Mouse (Mus musculus) G1E (cell line): Measurements from ENCODE around the gene Nav1. TPM values are rescaled to one million over a fixed set of nuclear protein-coding genes. Genes with fewer than 3 reads are reported as not detected.

Source experiments
- ATAC-seq: 2 replicates; pipeline ENCODE4 v1.8.0; 2016; ENCODE audit warnings: mild to moderate bottlenecking; ENCODE audit not compliant: insufficient number of reproducible peaks, poor library complexity, low FRiP score, severe bottlenecking; ENCODE audit errors: extremely low read depth
- DNase-seq: peaks from one replicate; pipeline ENCODE4 v3.0.0; 2012; ENCODE audit warnings: low spot score
- H3K27me3 ChIP-seq: 2 replicates; pipeline ENCODE4 v1.6.1; 2012; ENCODE audit warnings: mild to moderate bottlenecking, low read length, inconsistent platforms; ENCODE audit not compliant: insufficient read depth
- H3K36me3 ChIP-seq: replicated peaks from 2 replicates; pipeline ENCODE3; 2012; ENCODE audit warnings: mild to moderate bottlenecking, inconsistent platforms
- H3K4me1 ChIP-seq: 2 replicates; pipeline ENCODE4 v1.6.1; 2012; ENCODE audit warnings: low read depth, low read length, inconsistent platforms, mixed read lengths; ENCODE audit not compliant: insufficient read depth
- H3K4me3 ChIP-seq: 2 replicates; pipeline ENCODE4 v1.5.1; 2012; ENCODE audit warnings: low read depth, mild to moderate bottlenecking, inconsistent platforms, low read length, moderate library complexity, mixed read lengths
- H3K9me3 ChIP-seq: replicated peaks from 2 replicates; pipeline ENCODE4 v1.6.1; 2012; ENCODE audit warnings: inconsistent platforms
- CTCF ChIP-seq: IDR thresholded peaks from 2 replicates; pipeline ENCODE4 v1.5.1; 2012; ENCODE audit warnings: low read depth, low read length, inconsistent platforms, mixed read lengths
- GATA1 ChIP-seq: IDR thresholded peaks from 2 replicates; pipeline ENCODE4 v1.6.1; 2012; ENCODE audit warnings: borderline replicate concordance, low read length, inconsistent platforms, mixed read lengths
- GATA2 ChIP-seq: IDR thresholded peaks from 2 replicates; pipeline ENCODE4 v1.6.1; 2012; ENCODE audit warnings: low read depth, low read length, inconsistent platforms, borderline replicate concordance
- POLR2AphosphoS5 ChIP-seq: IDR thresholded peaks from 2 replicates; pipeline ENCODE4 v1.6.1; 2012; ENCODE audit warnings: low read depth, low read length, inconsistent platforms; ENCODE audit not compliant: insufficient replicate concordance
- TAL1 ChIP-seq: conservative IDR thresholded peaks from 2 replicates; pipeline ENCODE4 v1.6.1; 2012; ENCODE audit warnings: low read depth, low read length, inconsistent platforms, mixed read lengths
- polyA plus RNA-seq: library from polyadenylated mRNA; stranded (reverse); fragments of >175 nt; gene quantifications from 2 replicates; pipeline ENCODE4 v1.2.3, GENCODE M21; 2012
- total RNA-seq, 2 experiments: library from RNA; stranded (forward) in 1 of 2; stranded (reverse) in 1 of 2; fragments of 200-1000 nt in 1 of 2; fragments of >200 nt in 1 of 2; fragmentation: Nextera tagmentation in 1 of 2; gene quantifications; 2 replicates each; pipeline ENCODE4 v1.2.3; 2014 to 2017

Nav1 gene
- total and polyA plus RNA-seq, 3 experiments = 0.22 TPM; not detected in 2

- DNase-seq = no peak
- no peaks in the 10 kb centered on the region for H3K9me3 ChIP-seq
- no peak for TF ChIP-seq TAL1
- TF ChIP-seq POLR2AphosphoS5 = no peak
- no peak for TF ChIP-seq CTCF
- TF ChIP-seq GATA2 = no peak
- no peak for TF ChIP-seq GATA1
- no peaks in the 10 kb centered on the region for H3K36me3 ChIP-seq
- peaks cover 8% of the 10 kb centered on the region; the same call in 1 of the 2 replicates for H3K27me3 ChIP-seq
- no peaks in the 10 kb centered on the region for H3K4me1 ChIP-seq
- no peak overlapping the region for H3K4me3 ChIP-seq
- ATAC-seq = no peak
These were observed 104.3 kb downstream of the Nav1 start for GRCm38 (mm10) chr1:135502750-135503149.

DNA sequence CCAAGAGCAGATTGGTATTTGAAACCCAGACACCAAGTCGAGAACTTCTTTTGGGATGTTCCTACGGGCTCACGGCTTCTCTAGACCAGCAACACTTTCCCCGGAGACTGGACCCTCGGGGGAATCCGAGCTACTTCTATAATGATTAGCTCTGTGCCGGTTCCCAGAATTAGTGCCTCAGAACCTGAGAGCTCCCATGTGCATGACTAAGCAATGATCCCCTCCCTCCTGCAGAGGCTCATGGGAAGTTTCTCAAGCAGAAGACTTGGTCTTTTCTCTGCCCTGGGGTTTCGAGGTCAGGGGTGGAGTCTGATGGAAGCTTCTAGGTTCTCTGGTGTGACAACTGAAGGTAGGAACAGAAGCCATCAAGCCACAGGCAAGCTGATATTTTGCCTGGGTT is 105.0 kb downstream of the Nav1 start:
- DNase-seq (no peak), ATAC-seq (no peak)
- H3K4me1 ChIP-seq = no peaks in the 10 kb centered on the region
- H3K4me3 ChIP-seq = no peak overlapping the region
- no peaks in the 10 kb centered on the region for H3K36me3 ChIP-seq
- H3K27me3 ChIP-seq = peaks cover 5% of the 10 kb centered on the region; the same call in 1 of the 2 replicates
- no peaks in the 10 kb centered on the region for H3K9me3 ChIP-seq
- TF ChIP-seq TAL1 = no peak
- no peak for TF ChIP-seq GATA2

- Histone ChIP-seq H3K9me3 (no peaks in the 10 kb centered on the region), H3K4me3 (no peak overlapping the region), H3K27me3 (peaks cover 6% of the 10 kb centered on the region; the same call in 1 of the 2 replicates), H3K4me1 (no peaks in the 10 kb centered on the region), H3K36me3 (no peaks in the 10 kb centered on the region)
- DNase-seq (no peak), ATAC-seq (no peak)
- TF ChIP-seq CTCF (no peak), TAL1 (no peak), GATA1 (no peak), POLR2AphosphoS5 (no peak), GATA2 (no peak)
These were observed 108.4 kb downstream of the Nav1 start for GRCm38 (mm10) chr1:135498455-135499358.

GRCm38 (mm10) chr1:135495048-135495447 is 112.0 kb downstream of the Nav1 start:
- H3K9me3 ChIP-seq = no peaks in the 10 kb centered on the region
- no peak overlapping the region for H3K4me3 ChIP-seq
- H3K36me3 ChIP-seq = no peaks in the 10 kb centered on the region
- H3K27me3 ChIP-seq = peaks cover 14% of the 10 kb centered on the region; the same call in 1 of the 2 replicates
- no peak for DNase-seq
- no peak for ATAC-seq
- TF ChIP-seq TAL1 = no peak
- no peak for TF ChIP-seq CTCF
- no peak for TF ChIP-seq GATA1
- TF ChIP-seq GATA2 = no peak
- no peak for TF ChIP-seq POLR2AphosphoS5
- H3K4me1 ChIP-seq = no peaks in the 10 kb centered on the region

DNA sequence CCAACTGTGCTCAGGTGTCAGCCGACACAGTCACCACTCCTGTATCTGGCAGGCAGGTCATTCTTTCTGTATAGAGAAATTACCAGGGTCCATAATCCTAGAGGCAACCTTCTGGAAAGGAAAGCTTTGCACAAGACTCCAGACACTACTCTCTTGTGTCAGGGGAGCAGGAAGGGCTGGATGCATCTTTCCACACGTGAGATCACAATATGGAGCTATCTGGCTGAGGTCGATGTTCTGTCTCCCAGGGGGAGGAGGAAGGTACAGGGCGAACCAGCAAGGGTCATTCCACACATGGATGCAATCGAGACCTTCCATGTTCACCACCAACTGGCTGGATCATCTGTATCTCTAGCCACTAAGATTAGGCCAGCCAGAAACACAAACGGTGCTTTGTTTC is 113.2 kb downstream of the Nav1 start:
- no peak for TF ChIP-seq CTCF
- ATAC-seq = no peak

GRCm38 (mm10) chr1:135492406-135492805 is 114.7 kb downstream of the Nav1 start:
- DNase-seq (no peak), ATAC-seq (no peak)
- H3K4me3 ChIP-seq = no peak overlapping the region
- no peak for TF ChIP-seq CTCF
- no peak for TF ChIP-seq GATA2
- no peak for TF ChIP-seq TAL1
- TF ChIP-seq GATA1 = no peak
- no peak for TF ChIP-seq POLR2AphosphoS5
- H3K36me3 ChIP-seq = no peaks in the 10 kb centered on the region
- peaks cover 11% of the 10 kb centered on the region; the same call in 1 of the 2 replicates for H3K27me3 ChIP-seq
- no peaks in the 10 kb centered on the region for H3K9me3 ChIP-seq
- H3K4me1 ChIP-seq = no peaks in the 10 kb centered on the region

More for the DNA sequence above, 113.2 kb downstream of the Nav1 start:
- Histone ChIP-seq H3K4me3 (no peak overlapping the region), H3K36me3 (no peaks in the 10 kb centered on the region), H3K4me1 (no peaks in the 10 kb centered on the region), H3K27me3 (peaks cover 14% of the 10 kb centered on the region; the same call in 1 of the 2 replicates), H3K9me3 (no peaks in the 10 kb centered on the region)
- DNase-seq = no peak
